Mouse (Mus musculus): Measurements from ENCODE around the gene Smarcc1.

GRCm38 (mm10) chr9:110277431-110277881, 159.9 kb downstream of the Smarcc1 start:
- TF ChIP-seq POLR2A (IDR thresholded peaks at IDR 0.05; ENCODE audit: borderline replicate concordance, control insufficient read depth, low read depth, low read length) (no peak), CTCF (IDR thresholded peaks at IDR 0.05; ENCODE audit: control insufficient read depth, insufficient read depth, low read length) (no peak)

Data from bone marrow, adult 2 months (tissue).